9 mouse cellular contexts compared by ENCODE assay signal in the genomic region with DNA sequence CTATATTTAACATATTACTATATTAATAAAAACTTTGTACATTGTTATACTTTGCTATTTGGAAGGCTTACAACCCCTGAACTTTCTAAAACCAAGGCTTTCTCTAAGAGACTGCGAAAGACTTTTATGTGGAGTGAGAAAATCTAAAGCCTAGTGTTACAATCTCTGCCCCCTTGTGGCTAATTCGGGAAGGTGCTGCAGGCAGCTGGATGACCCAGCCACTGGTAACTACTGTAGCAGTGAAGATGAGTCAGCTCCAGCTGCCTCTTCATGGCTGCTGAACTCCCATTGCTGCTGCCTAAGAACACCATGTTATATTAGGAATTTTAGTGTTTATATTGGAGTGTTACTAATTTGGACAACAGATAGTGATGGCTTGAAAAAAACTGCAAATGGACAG.
DNase-seq lines count a peak whose midpoint lies in the region; ATAC-seq and TF ChIP-seq lines count a peak whose summit lies in the region.
"Had no signal": no experiment of that assay in that cellular context is flagged by ENCODE, and none has a peak within 500 bp of the region (broad histone marks: within the 10 kb centered on the region; RNA-seq: fewer than 3 reads in every experiment).

No protein-coding gene starts in this region.

- H3K9ac ChIP-seq in hindbrain, embryonic 11.5 days (ENCODE audit: low read depth, low read length), result no peak overlapping the region
- H3K9ac ChIP-seq: lung, embryonic 15.5 days had no signal

- H3K4me3 ChIP-seq in kidney, adult 2 months (ENCODE audit: insufficient read depth, low read depth, low read length), result no peak overlapping the region
- no peak overlapping the region for H3K4me3 ChIP-seq in E14TG2a.4 (replicated peaks; ENCODE audit: low read length)
- H3K4me3 ChIP-seq in hindbrain, embryonic 11.5 days (ENCODE audit: low read depth, low read length), result no peak overlapping the region
- H3K4me3 ChIP-seq: lung, embryonic 15.5 days had no signal

- no peak for TF ChIP-seq POLR2A in kidney, adult 2 months (IDR thresholded peaks at IDR 0.05; ENCODE audit: low read depth, low read length)

- no peak overlapping the region for H3K4me2 ChIP-seq in hindbrain, embryonic 11.5 days (replicated peaks; ENCODE audit: low read depth, low read length)
- H3K4me2 ChIP-seq: lung, embryonic 15.5 days had no signal

- H3K9me3 ChIP-seq in E14TG2a.4 (ENCODE audit: low read length), result no peaks in the 10 kb centered on the region
- H3K9me3 ChIP-seq in hindbrain, embryonic 11.5 days (ENCODE audit: control insufficient read depth, low read length), result no peaks in the 10 kb centered on the region
- H3K9me3 ChIP-seq: lung, embryonic 15.5 days had no signal

- TF ChIP-seq CTCF in kidney, adult 2 months (conservative IDR thresholded peaks at IDR 0.05; ENCODE audit: insufficient read depth, insufficient read length, low read depth, low read length), result 0 out of 2 replicates have a peak, but pooled peaks have one; percentile 29
- TF ChIP-seq CTCF in E14TG2a.4 (conservative IDR thresholded peaks at IDR 0.05; ENCODE audit: low read length), result peak; percentile 74

- no peak overlapping the region for H3K27ac ChIP-seq in kidney, adult 2 months (ENCODE audit: insufficient read depth, low read depth, low read length)
- no peak overlapping the region for H3K27ac ChIP-seq in hindbrain, embryonic 11.5 days (ENCODE audit: low read depth, low read length)
- H3K27ac ChIP-seq: lung, embryonic 15.5 days had no signal

- peak; percentile 4 for DNase-seq in kidney, adult 2 months
- no peak for DNase-seq in kidney, adult 18-20 months
- peak; percentile 7 for DNase-seq in adrenal gland, adult 2 months
- peak; percentile 59 for DNase-seq in hindbrain, embryonic 11.5 days (ENCODE audit: low spot score)
- DNase-seq in retina, adult 2 months (ENCODE audit: low read depth, low spot score), result peak; percentile 6
- DNase-seq in ovary, postnatal 14 days (ENCODE audit: low spot score), result no peak
- no peak for DNase-seq in spleen, postnatal 36 days (ENCODE audit: low spot score in 2 of 2)

- 46% methylated on average over 2 of the region's 2 CpGs for WGBS in kidney, adult 2 months
- WGBS in hindbrain, embryonic 11.5 days, result 51% methylated on average over 2 of the region's 2 CpGs

- no peaks in the 10 kb centered on the region for H3K27me3 ChIP-seq in kidney, adult 2 months (replicated peaks; ENCODE audit: control insufficient read depth, insufficient read depth, low read length)
- no peaks in the 10 kb centered on the region for H3K27me3 ChIP-seq in E14TG2a.4 (ENCODE audit: insufficient read depth, low read length)
- H3K27me3 ChIP-seq in hindbrain, embryonic 11.5 days (ENCODE audit: control insufficient read depth, insufficient read depth, low read length), result no peaks in the 10 kb centered on the region
- H3K27me3 ChIP-seq: lung, embryonic 15.5 days had no signal

- no peaks in the 10 kb centered on the region for H3K4me1 ChIP-seq in kidney, adult 2 months (ENCODE audit: control insufficient read depth, insufficient read depth, low read length)
- H3K4me1 ChIP-seq in E14TG2a.4 (replicated peaks; ENCODE audit: low read depth, low read length), result no peaks in the 10 kb centered on the region
- H3K4me1 ChIP-seq in hindbrain, embryonic 11.5 days (replicated peaks; ENCODE audit: control insufficient read depth, insufficient read depth, low read length), result no peaks in the 10 kb centered on the region
- H3K4me1 ChIP-seq: lung, embryonic 15.5 days had no signal

- ATAC-seq in hindbrain, embryonic 11.5 days (ENCODE audit: low FRiP score), result peak; percentile 76

- H3K36me3 ChIP-seq in kidney, adult 2 months (ENCODE audit: control insufficient read depth, insufficient read depth, low read length), result no peaks in the 10 kb centered on the region
- no peaks in the 10 kb centered on the region for H3K36me3 ChIP-seq in E14TG2a.4 (ENCODE audit: insufficient read depth, low read length)
- H3K36me3 ChIP-seq in hindbrain, embryonic 11.5 days (ENCODE audit: control insufficient read depth, insufficient read depth, low read length), result no peaks in the 10 kb centered on the region
- H3K36me3 ChIP-seq: lung, embryonic 15.5 days had no signal

Comparison
In these comparisons a context has a peak if more than half of its experiments do, and no peak if none do; other contexts are left out.
1. DNase-seq: peak in kidney, adult 2 months (single experiment), adrenal gland, adult 2 months (single experiment), hindbrain, embryonic 11.5 days (single experiment) and retina, adult 2 months (single experiment); none in kidney, adult 18-20 months (single experiment), ovary, postnatal 14 days (single experiment) and spleen, postnatal 36 days (0 of 2).